Mouse (Mus musculus) stomach, embryonic 16.5 days (tissue): ENCODE measurements around the gene Acot7. TPM values are rescaled to one million over a fixed set of nuclear protein-coding genes. Genes with fewer than 3 reads are reported as not detected.

Source experiments
- ATAC-seq: fragments of 200-750 bp; cut with Nextera tagmentation; 2 replicates; pipeline ENCODE4 v1.8.0; 2017; ENCODE audit warnings: moderate number of reproducible peaks, moderate TSS enrichment; ENCODE audit not compliant: insufficient read depth, low FRiP score
- H3K27ac ChIP-seq: fragments of 300-500 bp; sonication (generic); 2 replicates; pipeline ENCODE4 v1.5.1; 2014; ENCODE audit warnings: low read length
- H3K27me3 ChIP-seq: fragments of 300-500 bp; sonication (generic); 2 replicates; pipeline ENCODE4 v1.6.1; 2014; ENCODE audit warnings: low read length, control low read depth, mixed read lengths; ENCODE audit not compliant: control insufficient read depth, insufficient read depth
- H3K36me3 ChIP-seq: fragments of 300-500 bp; sonication (generic); 2 replicates; pipeline ENCODE4 v1.6.1; 2014; ENCODE audit warnings: low read length; ENCODE audit not compliant: control insufficient read depth, insufficient read depth
- H3K4me1 ChIP-seq: fragments of 300-500 bp; sonication (generic); 2 replicates; pipeline ENCODE4 v1.6.1; 2014; ENCODE audit warnings: low read length, control low read depth, mixed read lengths; ENCODE audit not compliant: control insufficient read depth, insufficient read depth
- H3K4me2 ChIP-seq: fragments of 300-500 bp; sonication (generic); 2 replicates; pipeline ENCODE4 v1.6.1; 2014; ENCODE audit warnings: low read depth, low read length, mixed read lengths
- H3K4me3 ChIP-seq: fragments of 300-500 bp; sonication (generic); replicated peaks from 2 replicates; pipeline ENCODE4 v1.5.1; 2014; ENCODE audit warnings: mild to moderate bottlenecking, low read length
- H3K9ac ChIP-seq: fragments of 300-500 bp; sonication (generic); 2 replicates; pipeline ENCODE4 v1.6.1; 2014; ENCODE audit warnings: low read length
- H3K9me3 ChIP-seq: fragments of 300-500 bp; sonication (generic); replicated peaks from 2 replicates; pipeline ENCODE4 v1.6.1; 2016; ENCODE audit warnings: low read length, control low read depth; ENCODE audit not compliant: control insufficient read depth
- WGBS: fragments of 180-500 bp; shearing (Covaris S2); extraction: QIAGEN DNeasy Blood & Tissue Kit; methylation state at CpG from one replicate; pipeline ENCODE4 v1.1.7; 2014; 5-methylcytosine and 5-hydroxymethylcytosine counted together
- polyA plus RNA-seq: library from polyadenylated mRNA; unstranded; fragments of >200 nt; fragmentation: Nextera tagmentation; extraction: Ambion mirVana; gene quantifications from 2 replicates; pipeline ENCODE4 v1.2.1, GENCODE M21; 2015

Gene Acot7
- polyA plus RNA-seq, 1 experiment from 2014 or later = 57.3 TPM

GRCm38 (mm10) chr4:152274681-152275131 is 96.8 kb downstream of the Acot7 start:
- WGBS = 2% methylated on average over 20 of the region's 20 CpGs
- peaks cover 13% of the 10 kb centered on the region for H3K27me3 ChIP-seq
- peak overlapping the region; percentile 92 for H3K4me2 ChIP-seq
- H3K27ac ChIP-seq = peak overlapping the region; percentile 92
- H3K4me1 ChIP-seq = peaks cover 27% of the 10 kb centered on the region
- no peaks in the 10 kb centered on the region for H3K9me3 ChIP-seq
- peak overlapping the region; percentile 83 for H3K9ac ChIP-seq
- peak overlapping the region; percentile 66 for H3K4me3 ChIP-seq
- no peaks in the 10 kb centered on the region for H3K36me3 ChIP-seq
- peak; percentile 25; the same call in 1 of the 2 replicates for ATAC-seq

GRCm38 (mm10) chr4:152276389-152277347 is 98.7 kb downstream of the Acot7 start:
- Histone ChIP-seq H3K4me2 (no peak overlapping the region), H3K4me1 (peaks cover 19% of the 10 kb centered on the region), H3K36me3 (no peaks in the 10 kb centered on the region), H3K4me3 (no peak overlapping the region), H3K9ac (no peak overlapping the region), H3K27me3 (peaks cover 19% of the 10 kb centered on the region), H3K9me3 (no peaks in the 10 kb centered on the region), H3K27ac (no peak overlapping the region)
- 55% methylated on average over 10 of the region's 10 CpGs for WGBS
- ATAC-seq = no peak

GRCm38 (mm10) chr4:152277916-152278315 is 100.0 kb downstream of the Acot7 start:
- 68% methylated on average over 2 of the region's 2 CpGs for WGBS
- Histone ChIP-seq H3K4me3 (no peak overlapping the region), H3K4me1 (peaks cover 10% of the 10 kb centered on the region), H3K4me2 (no peak overlapping the region), H3K36me3 (no peaks in the 10 kb centered on the region), H3K27ac (no peak overlapping the region), H3K9me3 (no peaks in the 10 kb centered on the region), H3K27me3 (peaks cover 31% of the 10 kb centered on the region), H3K9ac (no peak overlapping the region)
- ATAC-seq = no peak

GRCm38 (mm10) chr4:152278986-152279385 is 101.1 kb downstream of the Acot7 start:
- no peak overlapping the region for H3K4me3 ChIP-seq
- no peak overlapping the region for H3K9ac ChIP-seq
- H3K4me2 ChIP-seq = no peak overlapping the region
- no peaks in the 10 kb centered on the region for H3K36me3 ChIP-seq
- no peak for ATAC-seq
- no peaks in the 10 kb centered on the region for H3K9me3 ChIP-seq
- no peak overlapping the region for H3K27ac ChIP-seq
- H3K4me1 ChIP-seq = peaks cover 11% of the 10 kb centered on the region; the same call in 1 of the 2 replicates
- peaks cover 37% of the 10 kb centered on the region for H3K27me3 ChIP-seq
- 87% methylated on average over 23 of the region's 23 CpGs for WGBS

- H3K4me3 ChIP-seq = no peak overlapping the region
- H3K27ac ChIP-seq = no peak overlapping the region
- no peak overlapping the region for H3K4me2 ChIP-seq
- peaks cover 18% of the 10 kb centered on the region; the same call in 1 of the 2 replicates for H3K4me1 ChIP-seq
- 45% methylated on average over 15 of the region's 15 CpGs for WGBS
- H3K9me3 ChIP-seq = no peaks in the 10 kb centered on the region
- no peak overlapping the region for H3K9ac ChIP-seq
- H3K36me3 ChIP-seq = no peaks in the 10 kb centered on the region
- no peak for ATAC-seq
- H3K27me3 ChIP-seq = peaks cover 51% of the 10 kb centered on the region
These were observed 103.7 kb downstream of the Acot7 start for GRCm38 (mm10) chr4:152281601-152282000.

- peak overlapping the region; percentile 51 for H3K4me2 ChIP-seq
- WGBS = 21% methylated on average over 34 of the region's 34 CpGs
- peak overlapping the region; percentile 33 for H3K4me3 ChIP-seq
- H3K27me3 ChIP-seq = peaks cover 62% of the 10 kb centered on the region
- ATAC-seq = no peak
- no peaks in the 10 kb centered on the region for H3K9me3 ChIP-seq
- H3K4me1 ChIP-seq = peaks cover 18% of the 10 kb centered on the region; the same call in 1 of the 2 replicates
- H3K9ac ChIP-seq = peak overlapping the region; percentile 39
- no peaks in the 10 kb centered on the region for H3K36me3 ChIP-seq
- no peak overlapping the region for H3K27ac ChIP-seq
These were observed 104.8 kb downstream of the Acot7 start for GRCm38 (mm10) chr4:152282721-152283120.

- peak; percentile 85 for ATAC-seq
- 5% methylated on average over 70 of the region's 70 CpGs for WGBS
- Histone ChIP-seq H3K9me3 (no peaks in the 10 kb centered on the region), H3K27me3 (peaks cover 69% of the 10 kb centered on the region), H3K4me3 (peak overlapping the region; percentile 33), H3K27ac (no peak overlapping the region), H3K9ac (peak overlapping the region; percentile 39), H3K36me3 (no peaks in the 10 kb centered on the region), H3K4me2 (peak overlapping the region; percentile 51), H3K4me1 (peaks cover 18% of the 10 kb centered on the region; the same call in 1 of the 2 replicates)
These were observed 105.4 kb downstream of the Acot7 start for GRCm38 (mm10) chr4:152283186-152283950.

- H3K27ac ChIP-seq = no peak overlapping the region
These were observed 107.6 kb downstream of the Acot7 start for GRCm38 (mm10) chr4:152285505-152285904.

More at GRCm38 (mm10) chr4:152285505-152285904, 107.6 kb downstream of the Acot7 start:
- H3K36me3 ChIP-seq = no peaks in the 10 kb centered on the region
- peaks cover 25% of the 10 kb centered on the region; the same call in 1 of the 2 replicates for H3K4me1 ChIP-seq
- no peak for ATAC-seq
- H3K9ac ChIP-seq = no peak overlapping the region
- H3K27me3 ChIP-seq = peaks cover 79% of the 10 kb centered on the region
- 2% methylated on average over 10 of the region's 10 CpGs for WGBS
- H3K9me3 ChIP-seq = no peaks in the 10 kb centered on the region
- H3K4me2 ChIP-seq = no peak overlapping the region
- H3K4me3 ChIP-seq = no peak overlapping the region
